Mouse (Mus musculus) C2C12 (cell line): ENCODE measurements around the gene Hoxd3. TPM values are rescaled to one million over a fixed set of nuclear protein-coding genes. Genes with fewer than 3 reads are reported as not detected.

Source experiments
- H3K27me3 ChIP-seq: one replicate; pipeline ENCODE4 v1.6.1; 2011; ENCODE audit not compliant: control insufficient read depth, insufficient read depth, insufficient read length
- H3K36me3 ChIP-seq: one replicate; pipeline ENCODE4 v1.6.1; 2011; ENCODE audit not compliant: control insufficient read depth, insufficient read depth
- H3K4me3 ChIP-seq: one replicate; pipeline ENCODE4 v1.5.1; 2011; ENCODE audit warnings: mild to moderate bottlenecking, control low read depth; ENCODE audit not compliant: poor library complexity, insufficient read depth, severe bottlenecking
- H3K79me2 ChIP-seq: one replicate; pipeline ENCODE4 v1.6.1; 2011; ENCODE audit not compliant: control insufficient read depth, insufficient read depth
- H3K79me3 ChIP-seq: one replicate; pipeline ENCODE4 v1.6.1; 2011; ENCODE audit warnings: low read depth, control low read depth
- H3ac ChIP-seq: one replicate; pipeline ENCODE3; 2011; ENCODE audit warnings: low read depth; ENCODE audit not compliant: control insufficient read depth, insufficient read length
- CEBPB ChIP-seq: IDR thresholded peaks from one replicate; pipeline ENCODE4 v1.6.1; 2011; ENCODE audit warnings: low read depth, mild to moderate bottlenecking, control low read depth, moderate library complexity
- CTCF ChIP-seq: IDR thresholded peaks from one replicate; pipeline ENCODE4 v1.5.1; 2011; ENCODE audit not compliant: control insufficient read depth, insufficient read depth, insufficient read length
- FOSL1 ChIP-seq: IDR thresholded peaks from one replicate; pipeline ENCODE4 v1.8.0; 2011; ENCODE audit warnings: mild to moderate bottlenecking, low read length; ENCODE audit not compliant: poor library complexity, insufficient read depth, severe bottlenecking
- MAX ChIP-seq: IDR thresholded peaks from one replicate; pipeline ENCODE4 v1.6.1; 2011; ENCODE audit warnings: mild to moderate bottlenecking, control low read depth
- MYOD1 ChIP-seq: IDR thresholded peaks from one replicate; pipeline ENCODE4 v1.6.1; 2011; ENCODE audit warnings: low read depth; ENCODE audit not compliant: control insufficient read depth, insufficient read length
- MYOG ChIP-seq: IDR thresholded peaks from one replicate; pipeline ENCODE4 v1.6.1; 2011; ENCODE audit not compliant: control insufficient read depth, insufficient read length; ENCODE audit errors: extremely low read depth
- USF1 ChIP-seq: IDR thresholded peaks from one replicate; pipeline ENCODE4 v1.6.1; 2011; ENCODE audit warnings: low read depth, mild to moderate bottlenecking, control low read depth, moderate library complexity
- polyA plus RNA-seq: library from polyadenylated mRNA; unstranded; fragments of >200 nt; fragmentation: generic; extraction: Trizol; gene quantifications from one replicate; pipeline ENCODE4 v1.2.1, GENCODE M21; 2012; ENCODE audit warnings: missing spikeins

Hoxd3 gene
- polyA plus RNA-seq, 1 experiment, result not detected

DNA sequence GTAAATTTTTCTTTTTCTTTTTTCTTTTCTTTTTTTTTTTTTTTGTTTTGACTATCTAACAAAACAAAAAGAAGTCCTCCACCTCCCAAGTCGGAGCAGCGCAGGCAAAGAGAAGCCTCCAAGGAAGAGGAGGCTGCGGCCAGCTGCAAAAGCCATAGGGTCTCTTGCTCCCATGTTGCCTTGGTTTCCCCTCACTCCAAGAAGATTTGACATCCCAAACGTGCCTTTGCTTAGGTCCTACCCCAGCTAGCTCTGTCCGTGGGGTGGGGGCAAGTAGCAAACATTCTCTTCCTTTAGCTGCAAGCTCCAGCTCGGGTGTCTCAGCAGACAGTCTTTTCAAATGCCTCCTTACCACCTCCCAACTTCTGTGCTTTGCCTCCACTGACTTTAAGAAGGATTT lies 22.0 kb downstream of the Hoxd3 start:
- no peaks in the 10 kb centered on the region for H3K36me3 ChIP-seq
- H3K27me3 ChIP-seq, result peaks cover 73% of the 10 kb centered on the region
- H3ac ChIP-seq, result no peak overlapping the region
- H3K4me3 ChIP-seq, result no peak overlapping the region
- no peak for TF ChIP-seq FOSL1
- no peak for TF ChIP-seq MAX
- TF ChIP-seq MYOG, result no peak
- no peak for TF ChIP-seq MYOD1
- no peak for TF ChIP-seq CTCF
- no peaks in the 10 kb centered on the region for H3K79me3 ChIP-seq
- H3K79me2 ChIP-seq, result no peaks in the 10 kb centered on the region

DNA sequence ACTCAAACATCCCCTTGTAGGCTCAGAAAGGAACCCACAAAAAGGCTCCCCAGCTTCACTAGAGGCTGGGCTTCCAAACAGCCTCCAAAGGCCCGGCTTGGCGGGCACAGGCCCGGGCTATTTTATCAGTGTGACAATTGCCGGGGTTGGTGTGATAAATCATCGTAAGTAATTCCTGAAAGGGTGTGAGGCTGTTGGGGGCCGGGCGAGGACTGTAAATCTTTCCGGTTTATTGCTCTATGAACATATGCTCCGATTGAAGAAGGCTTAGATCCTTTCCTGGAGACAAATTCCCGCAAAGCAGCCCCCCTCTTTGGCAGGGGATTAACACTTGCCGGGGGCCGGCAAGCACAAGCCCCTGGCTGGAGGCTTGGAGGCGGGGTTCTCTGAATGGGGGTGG lies 22.7 kb downstream of the Hoxd3 start:
- no peaks in the 10 kb centered on the region for H3K79me3 ChIP-seq
- H3K27me3 ChIP-seq, result peaks cover 76% of the 10 kb centered on the region
- no peak overlapping the region for H3ac ChIP-seq
- H3K36me3 ChIP-seq, result no peaks in the 10 kb centered on the region
- no peak overlapping the region for H3K4me3 ChIP-seq
- TF ChIP-seq MAX, result no peak
- no peak for TF ChIP-seq MYOG
- no peak for TF ChIP-seq CTCF
- TF ChIP-seq CEBPB, result no peak
- no peak for TF ChIP-seq FOSL1
- H3K79me2 ChIP-seq, result no peaks in the 10 kb centered on the region

DNA sequence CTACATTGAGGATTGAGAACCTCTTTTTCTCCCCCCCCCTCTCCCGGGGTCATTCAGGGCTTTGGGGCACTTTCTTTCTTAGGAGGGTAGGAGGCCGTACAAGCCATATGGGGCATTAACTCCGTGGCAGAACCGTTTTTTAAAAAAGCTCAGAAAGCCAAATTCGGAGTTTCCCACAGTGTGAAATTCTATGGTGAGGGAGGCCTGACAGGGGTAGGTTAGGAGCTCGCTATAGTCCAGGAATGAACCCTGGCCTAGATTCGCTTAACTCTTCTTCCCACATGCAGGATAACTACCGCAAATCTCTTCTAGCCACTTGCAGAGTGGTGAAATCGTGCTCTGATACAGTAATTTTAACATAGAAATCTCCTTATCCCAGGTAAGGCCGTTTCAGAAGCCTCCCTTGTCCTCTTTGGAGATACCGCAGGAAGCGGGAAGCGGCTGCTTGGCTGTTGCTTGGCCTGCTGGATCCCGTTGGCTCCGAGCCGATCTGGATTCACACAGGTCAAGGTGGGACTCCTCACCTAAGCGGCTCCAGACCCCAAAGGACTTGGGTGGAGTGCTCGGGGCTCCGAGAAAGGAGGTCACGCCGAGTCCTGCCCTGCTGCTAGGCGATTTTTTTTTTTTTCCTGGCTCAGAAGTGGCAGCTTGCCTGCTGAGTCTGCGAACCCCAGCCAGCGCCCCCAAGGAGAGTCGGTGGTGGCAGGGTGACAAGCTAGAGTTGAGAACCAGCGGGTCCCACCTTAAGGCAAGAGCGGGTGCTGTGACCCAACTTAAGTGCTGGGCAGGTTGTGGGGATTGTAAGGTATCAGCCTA lies 23.5 kb downstream of the Hoxd3 start:
- no peak for TF ChIP-seq FOSL1
- TF ChIP-seq MYOG, result no peak
- no peak for TF ChIP-seq USF1
- TF ChIP-seq CEBPB, result no peak
- TF ChIP-seq CTCF, result no peak
- no peak for TF ChIP-seq MYOD1
- no peak for TF ChIP-seq MAX
- H3K79me2 ChIP-seq, result no peaks in the 10 kb centered on the region
- H3K4me3 ChIP-seq, result no peak overlapping the region
- H3K27me3 ChIP-seq, result peaks cover 82% of the 10 kb centered on the region
- no peaks in the 10 kb centered on the region for H3K36me3 ChIP-seq
- no peak overlapping the region for H3ac ChIP-seq
- H3K79me3 ChIP-seq, result no peaks in the 10 kb centered on the region

DNA sequence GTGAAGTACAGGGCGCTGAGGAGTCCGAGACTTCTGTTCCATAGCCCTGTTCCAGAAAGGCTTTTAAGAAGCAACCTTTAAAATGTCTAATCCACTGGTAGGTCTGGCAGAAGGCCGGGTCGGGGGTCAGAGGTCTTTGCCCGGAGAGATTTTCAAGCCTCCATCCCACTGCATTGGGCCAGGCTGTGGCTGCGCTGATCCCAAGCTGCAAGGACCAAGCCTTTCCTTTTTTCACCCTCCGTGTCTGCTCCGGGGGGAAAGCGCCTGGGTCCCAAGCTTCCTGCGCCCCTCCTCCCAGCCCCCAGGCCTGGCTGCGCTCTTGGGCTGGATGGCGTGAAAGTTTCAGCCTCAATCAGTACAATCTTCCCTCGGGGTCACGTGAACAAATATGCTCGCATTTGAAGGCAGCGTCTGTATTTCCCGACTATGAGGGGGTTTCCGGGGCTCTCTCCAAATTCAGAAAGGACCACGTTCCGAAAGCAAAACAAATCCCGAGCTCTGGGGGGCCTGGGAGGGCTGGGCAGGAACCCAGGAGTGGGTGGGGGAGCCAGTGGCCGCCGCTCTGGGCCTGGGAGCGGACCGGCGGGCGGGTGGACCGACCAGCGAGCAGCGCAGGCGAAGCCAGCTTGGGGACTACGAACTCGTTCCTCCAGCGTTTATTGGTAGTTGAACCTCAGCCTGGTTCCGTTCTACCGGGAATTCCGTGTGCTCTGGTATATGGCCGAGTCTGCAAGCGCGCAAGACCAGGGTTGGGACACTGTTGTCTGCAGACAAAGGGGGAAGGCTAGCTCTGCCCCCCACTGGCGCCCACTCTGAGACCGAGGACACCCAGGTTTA lies 24.3 kb downstream of the Hoxd3 start:
- no peak for TF ChIP-seq MYOG
- no peak for TF ChIP-seq FOSL1
- no peak for TF ChIP-seq USF1
- TF ChIP-seq CTCF, result no peak
- no peak for TF ChIP-seq CEBPB
- no peak for TF ChIP-seq MAX
- no peak for TF ChIP-seq MYOD1
- H3K27me3 ChIP-seq, result peaks cover 83% of the 10 kb centered on the region
- no peak overlapping the region for H3ac ChIP-seq
- H3K79me3 ChIP-seq, result no peaks in the 10 kb centered on the region
- H3K79me2 ChIP-seq, result no peaks in the 10 kb centered on the region
- no peaks in the 10 kb centered on the region for H3K36me3 ChIP-seq
- no peak overlapping the region for H3K4me3 ChIP-seq

DNA sequence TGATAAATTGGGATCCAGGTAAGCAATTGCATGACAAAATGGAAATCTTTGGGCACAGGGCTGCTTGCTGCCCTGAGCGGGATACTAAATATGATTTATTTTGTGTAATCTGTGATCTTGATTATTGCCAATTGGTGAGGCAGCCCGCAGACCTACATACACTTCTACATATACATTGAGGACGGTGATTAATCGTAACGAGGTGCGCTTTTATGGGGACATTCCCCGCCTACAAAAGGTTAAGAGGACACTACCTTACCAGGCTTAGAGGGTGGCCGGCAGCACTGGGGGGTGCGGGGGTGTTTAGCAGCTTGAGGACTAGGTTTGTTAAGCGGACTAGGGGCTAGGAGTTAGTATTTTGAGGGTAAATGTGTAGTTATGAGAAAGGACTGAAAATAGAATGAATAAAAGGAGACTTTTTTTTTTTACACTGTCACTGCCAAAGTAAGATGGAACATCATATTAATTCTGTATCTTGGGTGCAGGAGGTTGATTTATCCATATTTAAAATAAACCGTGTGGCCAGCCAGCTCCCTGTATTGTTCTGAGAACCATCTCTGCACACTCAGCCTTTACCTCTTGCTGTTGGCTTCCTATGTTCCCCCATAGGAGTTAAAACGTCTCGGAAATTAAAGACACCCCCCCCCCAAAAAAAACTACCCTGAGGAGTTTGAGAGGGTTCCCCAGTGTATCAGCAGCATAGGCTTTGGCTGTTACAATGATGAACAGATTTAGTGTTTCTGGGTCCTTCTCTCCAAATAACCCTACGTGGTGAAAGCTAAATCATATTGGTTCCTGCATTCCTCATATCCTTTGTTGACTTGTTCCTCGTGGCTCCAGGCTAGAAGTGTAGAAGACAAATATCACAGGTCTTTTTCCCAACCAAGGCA lies 25.2 kb downstream of the Hoxd3 start:
- TF ChIP-seq CTCF (no peak), MYOD1 (no peak), CEBPB (no peak), MYOG (no peak), FOSL1 (no peak), MAX (no peak), USF1 (no peak)
- Histone ChIP-seq H3K79me2 (no peaks in the 10 kb centered on the region), H3ac (no peak overlapping the region), H3K4me3 (no peak overlapping the region), H3K27me3 (peaks cover 80% of the 10 kb centered on the region), H3K79me3 (no peaks in the 10 kb centered on the region), H3K36me3 (no peaks in the 10 kb centered on the region)

DNA sequence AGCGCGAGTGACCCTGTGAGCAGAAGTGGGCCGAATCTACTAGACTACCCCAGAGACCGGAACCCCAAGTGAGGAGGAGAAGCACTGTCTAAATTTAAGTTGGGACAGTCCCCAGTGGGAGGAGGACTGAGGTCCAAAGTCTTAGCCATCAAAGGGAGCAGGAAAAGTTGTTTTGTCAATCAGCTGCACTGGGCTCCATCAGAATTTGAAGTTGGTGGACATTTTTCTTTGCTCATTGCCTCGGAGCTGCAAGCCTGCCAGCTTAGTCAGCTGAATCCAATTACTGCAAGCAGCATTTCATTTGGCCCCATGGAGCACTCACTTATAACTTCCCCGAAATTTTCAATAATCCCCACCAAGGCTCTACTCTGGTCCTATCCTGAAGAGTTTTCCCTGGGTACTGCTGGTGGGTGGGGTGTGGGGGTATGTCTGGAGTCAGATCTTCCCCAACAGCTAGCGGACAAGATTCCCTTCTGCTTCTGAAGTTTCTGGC lies 25.9 kb downstream of the Hoxd3 start:
- Histone ChIP-seq H3K36me3 (no peaks in the 10 kb centered on the region), H3K4me3 (no peak overlapping the region), H3K79me3 (no peaks in the 10 kb centered on the region), H3K79me2 (no peaks in the 10 kb centered on the region), H3K27me3 (peaks cover 74% of the 10 kb centered on the region), H3ac (no peak overlapping the region)
- TF ChIP-seq MYOG (no peak), MYOD1 (no peak), CEBPB (no peak), MAX (no peak)
